Comparison of ENCODE assay signal across 7 mouse cellular contexts in genomic region chr7:19558965-19559364, GRCm38 (mm10). TPM values are rescaled to one million over a fixed set of nuclear protein-coding genes. Genes with fewer than 3 reads are reported as not detected.
DNase-seq lines count a peak whose midpoint lies in the region; ATAC-seq and TF ChIP-seq lines count a peak whose summit lies in the region.

No protein-coding gene starts in this region.

- no peaks in the 10 kb centered on the region for H3K36me3 ChIP-seq in lung, postnatal 0 days (ENCODE audit: insufficient read depth, low read length)
- peaks cover 23% of the 10 kb centered on the region for H3K36me3 ChIP-seq in embryonic facial prominence, embryonic 13.5 days
- H3K36me3 ChIP-seq in liver, embryonic 15.5 days (replicated peaks), result peaks cover 48% of the 10 kb centered on the region

- peak overlapping the region; percentile 4; the same call in 1 of the 2 replicates for H3K27ac ChIP-seq in lung, postnatal 0 days (ENCODE audit: low read length)
- H3K27ac ChIP-seq in embryonic facial prominence, embryonic 13.5 days, result no peak overlapping the region
- H3K27ac ChIP-seq in liver, embryonic 15.5 days (replicated peaks), result peak overlapping the region; percentile 45; the same call in 1 of the 2 replicates

- H3K9me3 ChIP-seq in lung, postnatal 0 days (ENCODE audit: low read length), result no peaks in the 10 kb centered on the region
- no peaks in the 10 kb centered on the region for H3K9me3 ChIP-seq in embryonic facial prominence, embryonic 13.5 days
- H3K9me3 ChIP-seq in liver, embryonic 15.5 days (replicated peaks), result no peaks in the 10 kb centered on the region

- DNase-seq in lung, postnatal 0 days (ENCODE audit: low spot score), result no peak
- no peak for DNase-seq in lung, adult 18-20 months
- peak; percentile 49 for DNase-seq in thymus, postnatal 14 days
- no peak for DNase-seq in cerebellum, adult 9-11 months
- no peak for DNase-seq in cerebellum, adult 11 months

- H3K4me3 ChIP-seq in lung, postnatal 0 days (ENCODE audit: low read depth, low read length), result no peak overlapping the region
- H3K4me3 ChIP-seq in embryonic facial prominence, embryonic 13.5 days, result 0 out of 2 replicates have a peak overlapping the region, but pooled peaks have one; percentile 7
- H3K4me3 ChIP-seq in liver, embryonic 15.5 days (replicated peaks), result peak overlapping the region; percentile 94

- H3K9ac ChIP-seq in lung, postnatal 0 days (replicated peaks; ENCODE audit: low read depth), result no peak overlapping the region
- H3K9ac ChIP-seq in embryonic facial prominence, embryonic 13.5 days, result peak overlapping the region; percentile 2
- H3K9ac ChIP-seq in liver, embryonic 15.5 days, result peak overlapping the region; percentile 29; the same call in 1 of the 2 replicates

- TF ChIP-seq EP300 in lung, postnatal 0 days (IDR thresholded peaks at IDR 0.05), result no peak

- peak; percentile 65 for TF ChIP-seq CTCF in lung, postnatal 0 days (IDR thresholded peaks at IDR 0.05)

- H3K4me1 ChIP-seq in lung, postnatal 0 days (ENCODE audit: insufficient read depth, low read depth, low read length), result peaks cover 11% of the 10 kb centered on the region
- H3K4me1 ChIP-seq in embryonic facial prominence, embryonic 13.5 days, result peaks cover 53% of the 10 kb centered on the region
- peaks cover 68% of the 10 kb centered on the region for H3K4me1 ChIP-seq in liver, embryonic 15.5 days (replicated peaks)

- WGBS in lung, postnatal 0 days, result 33% methylated on average over 2 of the region's 2 CpGs
- WGBS in embryonic facial prominence, embryonic 13.5 days, result 41% methylated on average over 2 of the region's 2 CpGs
- WGBS in liver, embryonic 15.5 days (ENCODE audit: insufficient replicate concordance), result 52% methylated on average over 2 of the region's 2 CpGs

- ATAC-seq in lung, postnatal 0 days, result no peak
- no peak for ATAC-seq in embryonic facial prominence, embryonic 13.5 days (ENCODE audit: insufficient number of reproducible peaks, insufficient read depth, low FRiP score, low TSS enrichment, low read depth)
- ATAC-seq in liver, embryonic 15.5 days (ENCODE audit: insufficient read depth), result no peak

- no peak overlapping the region for H3K4me2 ChIP-seq in lung, postnatal 0 days (replicated peaks; ENCODE audit: low read depth, low read length)
- peak overlapping the region; percentile 92 for H3K4me2 ChIP-seq in embryonic facial prominence, embryonic 13.5 days
- H3K4me2 ChIP-seq in liver, embryonic 15.5 days, result peak overlapping the region; percentile 90

- no peaks in the 10 kb centered on the region for H3K27me3 ChIP-seq in lung, postnatal 0 days (replicated peaks; ENCODE audit: insufficient read depth, low read length)
- H3K27me3 ChIP-seq in embryonic facial prominence, embryonic 13.5 days, result no peaks in the 10 kb centered on the region
- no peaks in the 10 kb centered on the region for H3K27me3 ChIP-seq in liver, embryonic 15.5 days

RNA-seq across cellular contexts. Expression of gene Ppp1r37, which starts 3.9 kb away (rescaled TPM):
- polyA plus RNA-seq in lung, postnatal 0 days (2015; fragmentation: Nextera tagmentation; extraction: Ambion mirVana), result 19.1 and 20.3 TPM in 2 replicates
- 26.0 and 30.3 TPM in 2 replicates for polyA plus RNA-seq in embryonic facial prominence, embryonic 13.5 days (2015; fragmentation: Nextera tagmentation; extraction: Ambion mirVana)
- polyA plus RNA-seq in liver, embryonic 15.5 days (2015; fragmentation: Nextera tagmentation; extraction: Ambion mirVana), result 10.2 and 15.7 TPM in 2 replicates

RNA-seq across cellular contexts. Expression of gene Zfp296, which starts 18.1 kb away (rescaled TPM):
- 0.76 and 0.88 TPM in 2 replicates for polyA plus RNA-seq in lung, postnatal 0 days (2015; fragmentation: Nextera tagmentation; extraction: Ambion mirVana)
- 0.67 and 0.83 TPM in 2 replicates for polyA plus RNA-seq in embryonic facial prominence, embryonic 13.5 days (2015; fragmentation: Nextera tagmentation; extraction: Ambion mirVana)
- polyA plus RNA-seq in liver, embryonic 15.5 days (2015; fragmentation: Nextera tagmentation; extraction: Ambion mirVana), result 0.60 and 0.81 TPM in 2 replicates

RNA-seq across cellular contexts. Expression of gene Gemin7, which starts 18.4 kb away (rescaled TPM):
- polyA plus RNA-seq in lung, postnatal 0 days (2015; fragmentation: Nextera tagmentation; extraction: Ambion mirVana), result 161 and 163 TPM in 2 replicates
- 169 and 174 TPM in 2 replicates for polyA plus RNA-seq in embryonic facial prominence, embryonic 13.5 days (2015; fragmentation: Nextera tagmentation; extraction: Ambion mirVana)
- polyA plus RNA-seq in liver, embryonic 15.5 days (2015; fragmentation: Nextera tagmentation; extraction: Ambion mirVana), result 79.6 and 90.9 TPM in 2 replicates

RNA-seq across cellular contexts. Expression of gene Nkpd1, which starts 41.3 kb away (rescaled TPM):
- 0.05 and 0.15 TPM in 2 replicates for polyA plus RNA-seq in lung, postnatal 0 days (2015; fragmentation: Nextera tagmentation; extraction: Ambion mirVana)
- 0.08 and 0.15 TPM in 2 replicates for polyA plus RNA-seq in embryonic facial prominence, embryonic 13.5 days (2015; fragmentation: Nextera tagmentation; extraction: Ambion mirVana)
- polyA plus RNA-seq in liver, embryonic 15.5 days (2015; fragmentation: Nextera tagmentation; extraction: Ambion mirVana), result not detected in 2 replicates

RNA-seq across cellular contexts. Expression of gene Clasrp, which starts 45.3 kb away (rescaled TPM):
- polyA plus RNA-seq in lung, postnatal 0 days (2015; fragmentation: Nextera tagmentation; extraction: Ambion mirVana), result 22.6 and 23.8 TPM in 2 replicates
- 61.2 and 73.9 TPM in 2 replicates for polyA plus RNA-seq in embryonic facial prominence, embryonic 13.5 days (2015; fragmentation: Nextera tagmentation; extraction: Ambion mirVana)
- polyA plus RNA-seq in liver, embryonic 15.5 days (2015; fragmentation: Nextera tagmentation; extraction: Ambion mirVana), result 12.2 and 13.4 TPM in 2 replicates
